Mouse (Mus musculus) inflammation-experienced regulatory T-cells (primary cell): ENCODE measurements around the gene Gm17783. TPM values are rescaled to one million over a fixed set of nuclear protein-coding genes. Genes with fewer than 3 reads are reported as not detected.

Source experiments
- polyA plus RNA-seq, 2 experiments: library from polyadenylated mRNA; unstranded; fragments of 100-300 nt; shearing (Covaris generic); gene quantifications; one replicate each; pipeline ENCODE4 v1.2.1; 2017

The Gm17783 gene
- polyA plus RNA-seq: under 1 TPM in 1 of 2 experiments, not detected in 1; 0.26 TPM

DNA sequence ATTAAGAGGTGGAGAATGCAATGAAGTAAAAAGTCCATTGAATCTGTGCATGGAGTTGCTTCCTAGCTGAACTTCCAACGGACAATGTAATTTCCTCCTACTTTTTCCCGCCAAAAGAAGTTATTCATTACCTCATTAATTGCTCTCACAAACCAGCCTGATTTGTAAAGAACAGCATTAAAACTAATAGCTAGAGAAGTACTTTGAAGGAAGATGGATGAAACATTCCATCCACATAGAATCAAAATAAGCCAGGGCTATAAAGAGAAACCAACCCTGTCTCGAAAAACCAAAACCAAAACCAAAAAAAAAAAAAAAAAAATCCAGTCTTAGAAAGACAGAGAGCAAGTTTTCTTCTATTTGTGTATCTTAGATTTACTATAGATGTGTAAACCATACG lies at the start of gene Gm17783:
Gm17783 (minus strand) TSS at position 101 of the 400 bp plus-strand sequence.

GRCm38 (mm10) chr16:45535009-45535408 lies 3.2 kb upstream of the Gm17783 start, which contains the start of gene Slc9c1:
Gene Slc9c1, plus strand, starts transcription at chr16:45535309.

GRCm38 (mm10) chr16:45492927-45493326 lies 38.9 kb downstream of the Gm17783 start, which contains the start of gene Gm609:
Gene Gm609, minus strand, starts transcription at chr16:45492969.

Other genes starting within 250 kb of the Gm17783 start
- 100 to 1,000 TPM; 103 to 117 TPM for gene Cd200, start 123.0 kb downstream of the Gm17783 start, polyA plus RNA-seq
- 1 to 10 TPM in 1 of 2 experiments, under 1 TPM in 1; 0.17 to 2.7 TPM for gene Gm609, start 39.1 kb downstream of the Gm17783 start, polyA plus RNA-seq
- gene Slc9c1, start 3.3 kb upstream of the Gm17783 start, polyA plus RNA-seq: under 1 TPM; 0.05 to 0.16 TPM
- 1 to 10 TPM in 1 of 2 experiments, not detected in 1; 1.5 TPM for gene Gcsam, start 78.3 kb upstream of the Gm17783 start, polyA plus RNA-seq
- under 1 TPM in 1 of 2 experiments, not detected in 1; 0.10 TPM for gene BC016579, start 122.0 kb upstream of the Gm17783 start, polyA plus RNA-seq
- under 1 TPM in 1 of 2 experiments, not detected in 1; 0.67 TPM for gene Tmprss7, start 161.6 kb upstream of the Gm17783 start, polyA plus RNA-seq
- gene Tagln3, start 192.6 kb upstream of the Gm17783 start, polyA plus RNA-seq: under 1 TPM in 1 of 2 experiments, not detected in 1; 0.53 TPM
- gene Abhd10, start 210.9 kb upstream of the Gm17783 start, polyA plus RNA-seq: 10 to 100 TPM; 35.0 to 35.7 TPM